Mouse (Mus musculus) midbrain, embryonic 16.5 days (tissue): Measurements from ENCODE around the gene Anks1. TPM values are rescaled to one million over a fixed set of nuclear protein-coding genes. Genes with fewer than 3 reads are reported as not detected.
"Not testable (repeated sequence)": the region's sequence is repeated elsewhere in the genome, so short reads cannot be mapped to it uniquely, and the experiment has no call there.

ENCODE experiments used
- ATAC-seq: fragments of 200-750 bp; cut with Nextera tagmentation; 2 replicates; pipeline ENCODE4 v1.8.0; 2017; ENCODE audit warnings: moderate TSS enrichment
- H3K27ac ChIP-seq: fragments of 300-500 bp; sonication (generic); 2 replicates; pipeline ENCODE4 v1.5.1; 2014; ENCODE audit warnings: mild to moderate bottlenecking, low read length, mixed read lengths
- H3K27me3 ChIP-seq: fragments of 300-500 bp; sonication (generic); 2 replicates; pipeline ENCODE4 v1.6.1; 2014; ENCODE audit warnings: low read depth, low read length, mixed read lengths; ENCODE audit not compliant: control insufficient read depth, insufficient read depth
- H3K36me3 ChIP-seq: fragments of 300-500 bp; sonication (generic); 2 replicates; pipeline ENCODE4 v1.6.1; 2014; ENCODE audit warnings: mild to moderate bottlenecking, low read length, moderate library complexity, mixed read lengths; ENCODE audit not compliant: control insufficient read depth, insufficient read depth
- H3K4me1 ChIP-seq: fragments of 300-500 bp; sonication (generic); 2 replicates; pipeline ENCODE4 v1.6.1; 2014; ENCODE audit warnings: mild to moderate bottlenecking, low read length, mixed read lengths; ENCODE audit not compliant: control insufficient read depth, insufficient read depth
- H3K4me2 ChIP-seq: fragments of 300-500 bp; sonication (generic); 2 replicates; pipeline ENCODE4 v1.6.1; 2014; ENCODE audit warnings: mild to moderate bottlenecking, low read length, mixed read lengths
- H3K4me3 ChIP-seq: fragments of 300-500 bp; sonication (generic); 2 replicates; pipeline ENCODE4 v1.5.1; 2014; ENCODE audit warnings: low read depth, mild to moderate bottlenecking, low read length, moderate library complexity, mixed read lengths
- H3K9ac ChIP-seq: fragments of 300-500 bp; sonication (generic); 2 replicates; pipeline ENCODE4 v1.6.1; 2014; ENCODE audit warnings: low read depth, low read length, mixed read lengths
- H3K9me3 ChIP-seq: fragments of 300-500 bp; sonication (generic); replicated peaks from 2 replicates; pipeline ENCODE4 v1.6.1; 2014; ENCODE audit warnings: mild to moderate bottlenecking, low read length, mixed read lengths; ENCODE audit not compliant: control insufficient read depth, poor library complexity, severe bottlenecking
- WGBS: fragments of 180-500 bp; shearing (Covaris S2); extraction: QIAGEN DNeasy Blood & Tissue Kit; methylation state at CpG from one replicate; pipeline ENCODE4 v1.1.7; 2014; 5-methylcytosine and 5-hydroxymethylcytosine counted together
- polyA plus RNA-seq: library from polyadenylated mRNA; unstranded; fragments of >200 nt; fragmentation: Nextera tagmentation; extraction: Ambion mirVana; gene quantifications from 2 replicates; pipeline ENCODE4 v1.2.1, GENCODE M21; 2015

Gene Anks1
- polyA plus RNA-seq, 1 experiment from 2014 or later = 56.2 TPM

DNA sequence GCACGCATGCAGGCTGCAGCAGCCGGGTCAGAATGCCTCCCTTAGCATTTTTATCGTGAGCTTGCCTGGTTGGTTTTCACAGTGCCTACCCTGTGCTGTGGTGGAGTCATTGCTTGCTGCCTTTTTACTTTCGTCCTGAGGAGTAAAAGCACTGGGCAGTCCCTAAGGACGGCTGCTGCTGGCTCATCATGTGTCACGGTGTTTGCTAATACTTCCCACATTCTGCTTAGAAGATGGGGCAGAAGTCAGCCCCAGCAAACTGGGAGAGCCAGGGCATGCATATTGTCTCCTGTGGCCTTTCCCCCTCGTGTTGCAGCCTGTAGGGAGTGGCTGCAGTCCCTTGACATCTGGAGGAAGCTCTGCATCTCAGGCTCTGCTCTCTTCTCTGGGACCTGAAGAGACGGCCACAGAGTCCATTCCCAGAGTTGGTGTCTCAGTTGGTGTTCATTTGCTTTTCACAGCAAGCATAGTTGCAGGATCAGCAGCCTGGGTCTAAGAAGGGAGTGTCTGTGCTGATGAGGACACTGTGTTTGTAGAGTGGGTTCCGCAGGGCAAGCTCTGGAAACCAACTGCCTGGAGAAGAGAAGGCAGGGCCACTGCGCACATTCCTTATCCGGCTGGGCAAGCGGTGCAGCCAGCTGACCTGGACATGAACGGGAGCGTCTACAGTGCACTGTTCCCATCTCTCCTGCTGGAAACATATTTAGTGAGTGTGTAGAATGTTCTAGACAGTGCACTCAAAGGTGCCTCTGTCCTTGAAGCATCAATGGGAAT is 45.7 kb downstream of the Anks1 start:
- Histone ChIP-seq H3K4me3 (no peak overlapping the region), H3K9me3 (no peaks in the 10 kb centered on the region), H3K36me3 (no peaks in the 10 kb centered on the region), H3K4me2 (no peak overlapping the region), H3K27ac (no peak overlapping the region), H3K9ac (no peak overlapping the region), H3K27me3 (no peaks in the 10 kb centered on the region), H3K4me1 (no peaks in the 10 kb centered on the region)
- 71% methylated on average over 14 of the region's 14 CpGs for WGBS
- ATAC-seq = no peak

DNA sequence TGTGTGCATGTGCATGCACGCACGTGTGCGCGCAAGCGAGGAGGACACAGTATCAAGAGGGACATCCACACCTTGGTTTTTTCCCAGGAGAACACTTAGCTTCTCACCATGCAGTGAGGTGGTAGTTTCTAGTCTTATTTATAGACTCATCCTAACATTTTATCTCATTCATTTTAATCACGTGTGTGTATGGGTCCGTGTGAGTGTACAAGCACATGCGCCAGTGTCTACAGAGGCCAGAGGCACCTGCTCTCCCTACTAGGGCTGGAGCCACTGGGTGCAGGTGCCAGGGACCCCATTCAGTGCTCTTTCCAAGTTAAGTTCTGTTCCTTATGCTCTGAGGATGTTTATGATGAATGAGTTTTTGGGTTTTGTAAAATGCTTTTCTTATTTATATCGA is 48.5 kb downstream of the Anks1 start:
- no peaks in the 10 kb centered on the region for H3K27me3 ChIP-seq
- ATAC-seq = no peak
- WGBS = 94% methylated on average over 9 of the region's 9 CpGs
- no peak overlapping the region for H3K9ac ChIP-seq
- H3K4me3 ChIP-seq = no peak overlapping the region
- H3K9me3 ChIP-seq = no peaks in the 10 kb centered on the region
- H3K27ac ChIP-seq = no peak overlapping the region
- H3K4me1 ChIP-seq = no peaks in the 10 kb centered on the region
- H3K36me3 ChIP-seq = no peaks in the 10 kb centered on the region
- no peak overlapping the region for H3K4me2 ChIP-seq

DNA sequence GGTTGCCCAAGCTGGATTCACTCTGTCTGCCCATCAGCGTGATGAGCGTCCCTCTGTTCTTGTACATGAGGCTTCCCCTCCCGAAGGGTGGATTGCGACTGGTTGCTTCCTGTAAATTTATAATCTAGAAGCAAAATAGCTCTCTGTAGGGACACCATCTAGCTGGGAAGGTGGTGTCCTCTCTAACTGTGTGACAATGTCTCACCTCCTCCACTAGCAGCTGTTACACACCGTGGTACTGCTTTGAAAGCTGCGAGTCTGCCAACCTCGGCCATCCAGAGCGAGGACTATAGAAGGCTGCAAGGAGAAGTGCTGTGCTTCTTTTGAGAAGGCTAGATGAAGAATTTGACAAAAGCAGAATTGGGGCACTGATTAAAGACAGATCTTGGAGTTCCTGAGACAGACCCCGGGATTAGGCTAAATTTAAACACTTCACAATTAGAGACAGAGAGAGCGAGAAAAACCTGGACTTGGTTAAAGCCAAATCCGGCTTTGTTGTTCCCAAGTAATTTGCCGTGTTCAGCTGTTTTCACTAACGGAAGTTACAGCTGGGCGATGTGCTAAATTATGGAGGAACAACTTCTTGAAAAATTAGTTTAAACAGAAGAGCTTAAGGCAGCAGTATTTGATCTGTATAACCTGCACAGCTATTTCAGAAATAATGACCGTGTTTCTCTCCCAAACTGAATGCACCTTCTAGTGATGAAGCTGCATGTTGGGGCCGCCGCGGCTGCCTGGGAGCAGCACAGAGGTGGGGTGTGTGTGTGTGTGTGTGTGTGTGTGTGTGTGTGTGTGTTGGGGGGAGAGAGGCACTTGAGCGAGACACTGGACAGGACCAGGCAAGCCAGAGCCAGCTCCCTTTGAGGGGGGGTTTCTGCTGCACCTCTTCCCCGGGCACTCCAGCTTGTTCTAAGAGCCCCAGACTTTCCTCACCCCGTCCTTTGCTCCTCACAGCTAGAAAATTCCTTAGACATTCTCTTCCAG is 51.3 kb downstream of the Anks1 start:
- H3K9ac ChIP-seq = no peak overlapping the region
- no peaks in the 10 kb centered on the region for H3K36me3 ChIP-seq
- H3K9me3 ChIP-seq = no peaks in the 10 kb centered on the region
- H3K27me3 ChIP-seq = no peaks in the 10 kb centered on the region
- H3K4me3 ChIP-seq = no peak overlapping the region
- 72% methylated on average over 21 of the region's 21 CpGs for WGBS
- H3K27ac ChIP-seq = no peak overlapping the region
- no peaks in the 10 kb centered on the region for H3K4me1 ChIP-seq
- H3K4me2 ChIP-seq = no peak overlapping the region
- ATAC-seq = no peak

DNA sequence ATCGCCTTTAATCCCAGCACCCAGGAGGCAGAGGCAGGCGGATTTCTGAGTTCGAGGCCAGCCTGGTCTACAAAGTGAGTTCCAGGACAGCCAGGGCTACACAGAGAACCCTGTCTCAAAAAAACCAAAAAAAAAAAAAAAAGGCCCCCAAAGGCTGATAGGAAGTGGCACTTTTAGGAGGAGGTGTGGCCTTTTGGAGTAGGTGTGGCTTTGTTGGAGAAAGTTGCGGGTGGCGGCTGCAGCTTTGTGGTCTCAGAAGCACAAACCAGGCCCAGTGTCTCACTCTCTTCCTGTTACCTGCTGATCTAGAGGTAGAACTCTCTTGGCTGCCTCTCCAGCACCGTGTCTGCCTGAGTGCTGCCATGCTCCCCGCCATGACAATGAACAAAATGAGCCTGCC is 54.0 kb downstream of the Anks1 start:
- not testable (repeated sequence) for ATAC-seq, H3K27me3 ChIP-seq, H3K4me1 ChIP-seq, H3K4me3 ChIP-seq, H3K4me2 ChIP-seq, H3K9me3 ChIP-seq, H3K27ac ChIP-seq, H3K36me3 ChIP-seq, H3K9ac ChIP-seq
- WGBS = 89% methylated on average over 7 of the region's 7 CpGs

DNA sequence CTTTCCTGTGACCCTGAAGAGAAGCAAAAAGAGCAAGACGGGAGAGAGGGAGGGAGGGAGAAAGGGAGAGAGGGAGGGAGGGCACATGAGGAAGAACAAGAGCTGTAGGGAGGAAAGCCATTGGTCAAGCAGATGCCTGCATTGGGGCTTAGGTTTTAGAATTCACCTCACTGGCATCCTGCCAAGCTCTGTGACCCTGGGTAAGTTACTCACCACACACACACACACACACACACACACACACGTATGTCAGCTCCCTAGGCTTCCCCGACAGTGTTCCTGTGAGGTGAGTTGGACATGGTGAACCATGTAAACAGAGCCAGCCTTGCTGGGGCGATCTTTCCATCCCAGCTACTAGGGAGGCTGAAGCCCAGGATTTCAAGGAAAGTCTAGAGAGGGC is 55.5 kb downstream of the Anks1 start:
- H3K9me3 ChIP-seq = no peaks in the 10 kb centered on the region
- no peaks in the 10 kb centered on the region for H3K36me3 ChIP-seq
- no peaks in the 10 kb centered on the region for H3K4me1 ChIP-seq
- no peak overlapping the region for H3K4me3 ChIP-seq
- WGBS = 62% methylated on average over 4 of the region's 4 CpGs
- no peak overlapping the region for H3K9ac ChIP-seq
- no peaks in the 10 kb centered on the region for H3K27me3 ChIP-seq
- no peak for ATAC-seq
- H3K27ac ChIP-seq = no peak overlapping the region
- H3K4me2 ChIP-seq = no peak overlapping the region

DNA sequence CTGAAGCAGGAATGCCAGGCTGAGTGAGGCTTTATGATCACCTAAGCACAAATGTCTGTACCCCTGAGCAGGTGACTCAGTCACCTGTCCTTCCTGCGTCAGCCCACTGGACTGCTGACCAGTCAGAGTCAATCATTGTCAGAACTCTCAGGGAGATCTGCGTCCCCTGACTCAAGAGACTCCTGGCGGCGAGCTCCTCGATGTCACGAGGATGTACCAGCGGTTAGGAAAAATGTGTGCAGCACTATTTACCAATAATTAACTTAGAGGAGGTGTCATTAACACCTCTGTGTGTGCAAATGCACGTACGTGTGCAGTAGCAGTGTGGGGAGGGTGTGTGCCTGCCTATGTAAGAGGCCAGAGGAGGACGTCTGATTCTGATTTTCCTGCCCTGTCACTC is 56.2 kb downstream of the Anks1 start:
- Histone ChIP-seq H3K4me2 (no peak overlapping the region), H3K27ac (no peak overlapping the region), H3K36me3 (no peaks in the 10 kb centered on the region), H3K4me1 (no peaks in the 10 kb centered on the region), H3K9me3 (no peaks in the 10 kb centered on the region), H3K27me3 (no peaks in the 10 kb centered on the region), H3K4me3 (no peak overlapping the region), H3K9ac (no peak overlapping the region)
- 80% methylated on average over 10 of the region's 10 CpGs for WGBS
- ATAC-seq = no peak

DNA sequence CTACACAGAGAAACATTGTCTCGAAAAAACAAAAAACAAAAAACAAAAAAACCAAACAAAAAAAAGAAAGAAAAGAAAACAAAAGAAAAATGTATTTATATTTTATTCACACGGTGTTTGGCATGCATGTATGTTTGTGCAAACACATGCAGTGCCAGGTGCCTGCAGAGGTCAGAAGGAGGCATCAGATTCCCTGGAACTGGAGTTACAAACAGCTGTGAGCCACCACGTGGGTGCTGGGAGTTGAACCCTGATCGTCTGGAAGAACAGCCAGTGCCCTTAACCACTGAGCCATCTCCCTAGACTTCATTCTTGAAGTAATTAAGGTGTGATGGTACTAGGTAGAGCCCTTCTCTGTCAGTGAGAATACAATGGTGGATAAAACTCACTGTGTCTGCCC is 57.0 kb downstream of the Anks1 start:
- 79% methylated on average over 4 of the region's 4 CpGs for WGBS
- no peak for ATAC-seq
- Histone ChIP-seq H3K27ac (no peak overlapping the region), H3K4me2 (no peak overlapping the region), H3K4me3 (no peak overlapping the region), H3K27me3 (no peaks in the 10 kb centered on the region), H3K36me3 (no peaks in the 10 kb centered on the region), H3K4me1 (no peaks in the 10 kb centered on the region), H3K9ac (no peak overlapping the region), H3K9me3 (no peaks in the 10 kb centered on the region)

DNA sequence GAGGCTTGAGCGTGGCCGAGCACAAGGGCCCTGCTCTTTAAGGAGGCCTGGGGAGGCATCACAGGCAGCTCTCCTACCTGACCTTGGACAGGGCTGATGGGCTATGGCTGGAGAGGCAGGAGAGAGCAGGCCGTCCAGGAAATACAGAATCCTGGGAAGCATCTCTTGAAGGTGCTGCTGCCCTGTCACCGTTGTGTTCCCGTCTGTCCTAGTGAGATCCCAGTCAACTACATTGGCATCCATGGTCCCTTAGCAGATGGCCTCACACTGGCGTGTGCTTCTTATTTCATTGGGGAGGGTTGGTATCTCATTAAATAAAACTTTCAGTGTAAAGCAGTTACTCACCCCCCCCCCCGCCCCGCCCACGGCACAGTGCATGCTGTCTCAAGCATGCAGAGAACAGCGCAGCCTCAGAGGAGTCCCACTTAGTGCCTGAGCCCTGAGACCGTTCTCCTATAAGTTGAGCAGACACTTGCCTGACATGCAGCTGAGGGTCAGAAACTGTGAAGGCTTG is 57.5 kb downstream of the Anks1 start:
- 85% methylated on average over 11 of the region's 11 CpGs for WGBS
- Histone ChIP-seq H3K27me3 (no peaks in the 10 kb centered on the region), H3K4me2 (no peak overlapping the region), H3K9me3 (no peaks in the 10 kb centered on the region), H3K36me3 (no peaks in the 10 kb centered on the region), H3K4me1 (no peaks in the 10 kb centered on the region), H3K4me3 (no peak overlapping the region), H3K9ac (no peak overlapping the region), H3K27ac (no peak overlapping the region)
- no peak for ATAC-seq

DNA sequence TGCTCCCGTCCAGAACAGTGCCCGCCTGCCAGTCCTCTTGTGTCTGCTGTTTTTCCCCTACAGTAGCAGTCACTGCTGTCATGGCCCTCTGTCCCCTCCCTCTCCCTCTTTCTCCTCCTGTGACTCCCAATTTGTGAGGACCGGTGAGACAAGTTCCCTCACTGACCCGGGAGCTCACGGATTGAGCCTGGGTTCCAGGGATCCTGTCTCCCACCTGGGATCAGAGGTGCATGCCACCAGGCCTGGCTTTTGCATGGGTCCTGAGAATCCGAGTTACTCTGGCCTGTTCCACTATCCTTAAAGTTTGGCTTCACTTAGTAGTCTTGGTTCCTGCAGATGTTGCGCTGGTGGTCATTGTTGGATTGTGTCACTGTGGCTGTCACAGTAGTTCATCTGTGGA is 58.4 kb downstream of the Anks1 start:
- 94% methylated on average over 7 of the region's 7 CpGs for WGBS
- H3K4me1 ChIP-seq = no peaks in the 10 kb centered on the region
- H3K9me3 ChIP-seq = no peaks in the 10 kb centered on the region
- no peaks in the 10 kb centered on the region for H3K36me3 ChIP-seq
- no peak overlapping the region for H3K4me3 ChIP-seq
- H3K4me2 ChIP-seq = no peak overlapping the region
- no peaks in the 10 kb centered on the region for H3K27me3 ChIP-seq
- no peak overlapping the region for H3K27ac ChIP-seq
- H3K9ac ChIP-seq = no peak overlapping the region
- ATAC-seq = no peak
